Mouse (Mus musculus): ENCODE measurements around the gene Dnm3.

The Dnm3 gene

DNA sequence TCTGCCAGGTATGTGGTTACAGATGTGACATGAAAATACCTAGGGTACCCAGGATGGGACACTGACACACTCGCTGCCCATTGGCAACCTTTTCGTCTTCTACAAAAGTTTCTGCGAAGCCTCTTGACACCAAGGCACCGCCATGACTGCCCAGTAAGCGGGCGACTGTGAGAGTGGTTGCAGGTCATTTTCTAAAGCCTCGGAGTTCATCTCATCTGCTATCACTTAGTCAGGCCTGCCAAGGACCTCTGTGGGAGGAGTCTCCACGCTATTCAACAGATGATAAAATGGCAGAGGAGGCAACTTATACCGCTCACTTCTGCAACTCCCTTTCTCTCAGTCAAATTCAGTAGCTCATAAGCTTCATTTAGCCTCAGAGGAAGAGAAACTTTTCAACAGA, 268.8 kb downstream of the Dnm3 start:
- DNase-seq (ENCODE audit: low spot score in 2 of 2), result no peak

DNA sequence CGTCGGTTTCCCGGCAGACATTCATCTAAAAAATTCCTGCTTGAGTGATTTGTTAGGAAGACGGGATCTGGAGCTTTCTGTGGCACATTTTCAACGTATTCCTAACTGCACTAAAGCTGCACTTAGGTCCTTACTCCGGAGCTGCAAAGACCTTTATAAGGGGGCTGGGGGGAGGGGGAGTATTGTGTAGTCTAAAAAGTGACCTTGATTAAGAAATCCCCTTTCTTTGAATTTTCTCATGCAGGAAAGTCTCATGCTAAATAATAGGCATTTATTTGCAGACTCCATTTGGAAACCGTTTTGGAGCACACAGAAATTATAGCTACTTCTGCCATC, 270.2 kb downstream of the Dnm3 start:
- DNase-seq (ENCODE audit: low spot score in 2 of 2), result no peak

DNA sequence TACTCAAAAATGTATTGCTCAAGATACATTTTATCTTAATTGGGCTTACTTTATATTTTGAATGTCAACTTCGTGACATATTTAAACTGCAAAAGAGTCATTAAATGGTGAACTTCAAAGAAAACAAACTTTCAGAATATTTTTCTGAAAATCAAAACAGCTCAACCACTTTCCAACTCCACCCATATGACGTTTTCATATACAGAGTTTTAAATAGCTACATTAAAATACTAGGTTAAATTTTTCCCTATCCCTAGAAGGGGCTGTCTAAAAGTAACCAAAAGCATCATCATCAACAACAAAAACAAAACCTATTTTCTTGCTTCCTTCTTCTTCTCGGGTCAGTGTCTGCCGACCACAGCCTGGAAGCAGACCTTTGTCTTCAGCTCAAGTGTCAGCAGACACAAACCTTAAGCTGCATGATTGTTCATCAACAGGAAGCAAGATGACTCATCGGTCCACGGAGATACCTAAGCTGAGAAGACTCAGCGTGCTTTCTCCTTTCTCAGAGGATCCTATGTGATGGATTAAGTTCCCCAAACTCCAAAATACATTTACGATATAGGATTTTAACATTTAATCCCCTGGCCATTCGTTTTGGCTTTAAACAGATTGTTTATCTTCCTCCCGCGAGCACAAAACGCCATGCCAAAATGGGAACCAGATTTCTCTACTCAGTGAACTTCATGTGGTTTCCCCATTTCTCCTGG, 270.7 kb downstream of the Dnm3 start:
- no peak for DNase-seq (ENCODE audit: low spot score in 2 of 2)

DNA sequence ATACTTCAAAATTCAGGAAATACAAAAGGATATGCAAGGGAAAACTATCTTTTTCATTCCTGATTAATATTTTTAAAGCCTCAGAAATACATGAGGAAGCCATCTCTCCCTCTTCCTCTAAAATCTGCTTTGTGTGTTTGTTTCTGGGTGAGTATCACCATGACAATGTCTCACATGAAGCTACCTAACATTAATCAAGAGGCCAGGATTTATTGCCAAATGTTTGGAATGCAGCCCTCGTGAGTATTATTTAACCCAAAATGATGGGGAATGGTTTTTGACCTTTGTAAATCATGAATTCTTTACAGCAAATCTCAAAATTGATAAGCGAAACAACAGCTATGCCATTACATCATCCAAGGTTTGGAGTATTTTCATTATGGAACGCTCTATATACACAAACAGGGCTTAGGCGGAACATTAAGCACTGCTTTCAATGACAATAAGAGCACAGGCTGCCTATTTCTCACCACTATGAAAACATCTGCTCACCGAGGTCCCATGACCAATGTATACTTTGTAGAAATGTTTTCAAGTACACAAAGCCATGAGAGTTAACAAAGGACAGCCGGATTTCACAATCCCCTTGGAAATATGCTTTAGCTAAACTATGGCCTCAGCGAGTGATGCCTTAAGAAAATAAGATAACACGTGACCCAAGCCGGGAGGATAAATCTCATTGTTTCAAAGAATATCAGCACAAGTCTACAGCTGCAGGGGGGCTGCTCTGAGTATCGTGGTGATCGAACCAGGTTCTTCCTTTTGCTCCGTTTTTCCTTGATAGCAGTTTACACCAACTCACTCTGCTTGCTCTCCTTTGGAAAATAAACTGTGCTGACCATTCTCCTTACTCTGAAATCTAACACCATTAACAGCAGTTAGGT, 275.1 kb downstream of the Dnm3 start:
- DNase-seq (ENCODE audit: low spot score in 2 of 2), result no peak

DNA sequence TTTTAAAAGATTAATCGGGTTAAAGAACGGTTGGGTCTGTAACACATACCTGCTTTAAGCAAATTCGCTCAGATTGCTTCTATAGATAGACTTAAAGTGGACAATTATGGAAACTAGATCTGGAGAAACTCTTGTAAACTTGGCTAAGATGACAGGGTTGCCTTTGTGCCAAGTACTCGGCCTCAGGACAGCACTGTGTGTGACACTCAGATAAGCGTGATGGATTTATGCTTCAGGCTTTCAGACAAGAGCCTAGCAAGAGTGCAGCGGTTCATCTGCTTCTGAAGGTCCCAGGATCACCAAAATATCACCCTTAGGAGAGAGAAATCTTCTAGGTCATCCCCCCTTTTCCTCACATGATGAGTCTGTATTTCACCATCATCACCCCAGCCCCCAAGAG, 277.4 kb downstream of the Dnm3 start:
- no peak for DNase-seq (ENCODE audit: low spot score in 2 of 2)

DNA sequence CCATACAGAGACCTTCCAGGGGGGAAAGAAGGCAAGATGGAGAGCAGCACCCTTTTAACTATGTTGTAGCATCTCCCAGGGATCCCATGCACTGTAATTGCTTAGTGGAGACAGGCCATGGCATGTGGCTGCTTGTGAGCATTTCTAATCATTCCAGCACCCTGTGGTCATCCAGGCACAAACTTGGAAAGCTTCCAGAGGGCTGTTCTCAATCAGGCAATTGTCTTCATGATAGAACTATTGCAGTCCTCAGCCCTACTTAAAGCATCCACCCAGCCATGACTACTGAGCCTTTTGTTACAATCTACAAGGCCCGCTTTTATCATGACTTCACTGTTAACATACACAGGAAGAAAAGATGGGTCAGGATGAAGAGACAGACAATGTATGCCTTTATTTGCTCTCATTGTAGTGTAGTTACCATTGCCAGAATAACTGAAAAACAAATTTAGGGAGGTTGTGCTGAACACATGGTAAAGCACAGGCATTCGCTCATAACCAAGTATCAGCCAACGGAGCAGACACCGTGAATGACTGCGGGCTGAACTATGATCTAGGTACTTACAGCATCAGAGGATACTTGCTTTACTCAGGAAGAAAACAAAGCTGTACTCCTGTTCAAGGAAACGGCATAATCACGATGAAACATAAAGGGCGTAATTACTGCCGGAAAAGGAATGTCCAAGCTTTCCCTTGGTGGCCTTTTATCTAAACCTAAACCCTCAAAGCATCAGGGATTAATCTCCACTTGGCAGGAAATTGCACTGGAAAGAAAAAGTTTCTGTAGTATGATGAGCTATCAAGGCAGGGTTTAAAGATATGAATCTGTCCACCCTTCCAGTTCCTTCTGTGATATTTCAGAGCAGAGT, 280.8 kb downstream of the Dnm3 start:
- no peak for DNase-seq (ENCODE audit: low spot score in 2 of 2)

DNA sequence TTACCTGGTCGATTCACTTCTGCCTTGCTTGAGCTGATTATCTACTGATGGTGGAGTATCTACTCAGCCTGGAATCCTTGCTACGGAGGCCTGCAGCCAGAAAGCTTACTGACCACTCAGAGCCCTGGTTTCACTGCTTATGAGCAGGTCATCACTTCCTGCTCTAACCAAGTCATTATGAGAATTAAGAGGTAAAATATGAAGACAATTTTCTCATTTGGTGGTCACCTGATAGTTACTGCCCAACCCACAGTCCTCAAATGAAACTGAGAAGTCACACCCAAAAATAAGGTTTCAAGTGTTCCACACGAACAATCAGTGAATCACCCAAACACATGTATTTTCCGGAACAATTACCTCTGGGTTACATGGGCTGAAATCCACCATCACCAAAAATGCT, 289.1 kb downstream of the Dnm3 start:
- no peak for DNase-seq (ENCODE audit: low spot score in 2 of 2)

DNA sequence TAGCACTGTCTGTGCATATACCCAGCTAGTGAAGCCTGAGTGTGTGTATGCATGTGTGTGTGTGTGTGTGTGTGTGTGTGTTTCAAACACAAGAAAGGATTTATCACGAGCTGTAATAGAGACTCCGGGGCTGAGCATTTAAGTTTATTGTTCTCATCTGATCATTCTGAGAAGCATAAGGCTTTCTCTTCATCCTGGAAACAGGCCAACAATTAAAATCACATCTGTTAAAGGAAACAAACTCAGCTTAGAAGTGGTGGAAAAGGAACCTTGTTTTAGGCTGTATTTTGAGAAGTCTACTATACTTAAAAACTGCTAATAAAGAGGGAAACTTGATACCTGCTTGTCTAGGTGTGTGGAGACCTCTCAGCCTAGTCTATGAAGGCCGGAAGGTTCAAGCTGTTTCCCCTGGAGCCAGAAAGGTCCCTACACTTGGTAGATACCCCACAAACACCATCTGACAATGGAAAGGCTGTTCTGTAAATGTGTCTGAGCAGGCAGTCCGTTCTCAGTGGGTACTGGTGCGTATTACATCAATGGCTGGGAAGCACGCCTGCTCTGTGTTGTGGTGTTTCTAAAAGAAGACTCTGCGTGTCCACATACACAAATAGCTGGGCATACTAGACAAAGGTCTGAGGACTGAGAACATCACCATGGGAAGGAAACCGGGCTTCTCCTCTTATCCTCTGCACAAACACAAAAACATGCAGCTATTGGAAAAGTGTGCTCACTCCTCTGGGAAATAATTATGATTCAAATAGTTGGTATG, 290.3 kb downstream of the Dnm3 start:
- DNase-seq (ENCODE audit: low spot score in 2 of 2), result no peak

DNA sequence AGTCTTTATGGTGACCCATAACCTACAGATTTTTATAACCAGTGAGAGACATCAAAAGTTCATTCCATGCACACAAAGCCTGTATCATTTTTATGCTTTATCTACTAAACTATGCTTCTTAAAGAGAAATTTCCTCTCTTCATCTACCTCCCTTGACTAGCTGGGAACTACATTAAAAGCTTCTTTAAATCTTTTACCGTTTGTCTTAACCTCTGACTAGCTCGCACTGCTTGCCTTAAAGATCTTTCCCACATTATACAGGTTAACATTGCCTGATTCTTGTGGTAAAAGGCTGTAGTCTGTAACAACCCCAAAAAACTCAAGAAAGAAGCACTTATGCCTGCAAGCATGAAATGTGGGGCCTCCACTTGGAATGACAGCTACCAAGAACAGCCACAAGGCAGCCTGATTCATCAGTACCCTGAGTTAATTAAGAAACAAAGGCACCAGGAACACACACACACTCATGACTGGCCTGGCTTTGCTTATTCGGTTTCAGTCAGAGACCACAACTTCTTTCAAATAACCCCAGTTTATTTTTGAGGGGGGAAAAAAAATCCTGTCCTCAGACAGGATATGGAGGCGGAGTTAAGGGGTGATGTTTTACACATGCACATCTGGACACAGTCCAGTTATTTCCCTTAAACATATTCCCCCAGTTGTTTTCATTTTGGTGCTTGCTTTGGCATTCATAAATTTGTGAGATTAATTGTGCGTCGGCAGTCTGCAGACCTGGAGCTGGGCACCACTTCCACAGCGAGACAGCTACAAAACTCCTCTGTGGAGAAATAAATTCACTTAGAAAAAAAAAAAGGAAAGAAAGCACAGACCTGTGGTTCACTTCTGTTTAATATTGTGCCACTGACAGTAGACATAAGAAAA, 291.1 kb downstream of the Dnm3 start:
- no peak for DNase-seq (ENCODE audit: low spot score in 2 of 2)

DNA sequence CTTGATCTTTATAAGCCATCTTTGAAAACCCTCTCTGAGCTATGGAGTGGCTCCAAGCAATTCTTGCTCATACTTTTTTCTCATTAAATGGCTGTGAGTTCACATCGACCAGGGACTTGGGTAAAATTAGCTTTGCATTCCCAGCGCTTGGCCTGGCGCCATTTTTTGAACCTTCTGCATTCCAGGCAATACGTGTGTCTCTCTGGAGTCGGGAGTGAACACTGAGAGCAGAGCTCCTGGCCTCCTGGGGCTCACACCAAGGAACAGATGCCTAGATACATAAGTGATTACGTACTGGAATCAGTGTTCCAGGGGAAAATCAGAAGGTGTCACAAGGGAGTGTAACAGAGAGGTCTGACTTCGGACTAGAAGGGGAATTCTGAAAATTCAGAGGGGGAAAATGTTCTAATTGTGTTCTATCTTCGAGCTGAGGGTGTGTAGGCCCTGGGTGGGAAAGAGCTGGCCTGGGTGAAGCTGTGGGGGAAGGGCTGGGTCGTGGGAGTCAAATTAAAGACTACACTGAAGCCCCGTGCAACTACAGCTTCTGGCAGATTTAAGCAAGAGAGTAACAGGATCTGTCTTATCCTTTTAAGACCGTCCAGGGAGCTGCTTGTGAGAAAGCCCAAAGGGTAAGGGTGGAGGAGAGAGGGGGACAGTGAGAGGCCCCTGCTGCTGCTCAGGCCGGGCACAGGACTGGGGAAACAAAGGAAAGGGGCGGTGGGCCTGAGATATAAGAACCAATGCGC, 293.7 kb downstream of the Dnm3 start:
- DNase-seq (ENCODE audit: low spot score in 2 of 2), result no peak

DNA sequence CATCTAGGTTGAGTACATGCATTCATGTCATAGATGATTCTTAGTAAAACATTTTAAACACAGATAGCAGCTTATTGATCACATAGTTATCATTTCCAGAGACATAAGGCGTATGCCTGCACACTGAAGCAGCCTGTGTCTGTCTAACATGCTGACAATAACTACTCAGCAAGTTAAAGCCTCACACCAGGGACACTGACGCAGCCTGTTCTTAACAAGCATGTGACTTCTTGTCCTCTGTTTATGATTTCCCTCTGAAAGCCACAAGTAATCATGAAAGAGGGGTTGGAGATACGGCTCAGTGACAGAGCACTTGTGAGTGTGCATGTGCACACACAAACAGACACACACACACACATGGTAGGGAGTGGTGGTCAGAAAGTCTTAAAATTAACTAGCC, 294.4 kb downstream of the Dnm3 start:
- DNase-seq (ENCODE audit: low spot score in 2 of 2), result no peak

DNA sequence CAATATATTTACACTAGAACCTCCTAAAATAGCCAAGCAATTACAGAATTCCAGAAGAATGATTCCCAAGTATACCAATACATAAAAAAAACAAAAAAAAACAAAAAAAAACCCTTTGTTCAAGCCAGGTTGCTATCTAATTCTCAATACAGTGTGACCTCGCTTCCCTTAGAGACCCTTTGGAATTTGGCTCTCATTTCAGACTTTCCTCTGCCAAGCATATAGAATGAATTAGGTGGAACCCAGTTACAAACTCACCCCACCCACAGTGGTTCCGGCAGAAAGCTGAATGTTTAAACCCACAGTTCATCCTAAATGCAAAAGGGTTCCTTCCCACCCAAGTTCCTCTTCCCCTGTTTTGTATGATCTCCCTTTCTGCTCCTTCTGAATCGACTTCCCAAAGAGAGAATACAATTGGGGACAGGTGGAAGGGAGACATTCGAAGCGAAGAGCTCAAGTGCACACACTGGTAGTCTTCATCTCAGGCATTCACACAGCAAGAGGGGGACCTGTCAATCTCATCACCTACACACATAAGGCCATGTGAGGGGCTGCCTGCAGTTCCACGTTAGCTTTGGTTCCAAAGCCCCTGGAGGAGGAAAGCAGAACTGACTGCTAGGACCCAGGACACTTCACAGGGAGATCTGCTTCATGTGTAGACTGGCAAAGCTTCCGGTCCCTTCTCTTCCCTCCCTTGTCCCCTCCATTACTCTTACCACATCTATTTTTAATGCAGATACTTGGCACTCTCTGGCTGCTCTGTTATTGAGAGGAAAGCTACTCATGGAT, 296.5 kb downstream of the Dnm3 start:
- no peak for DNase-seq (ENCODE audit: low spot score in 2 of 2)

DNA sequence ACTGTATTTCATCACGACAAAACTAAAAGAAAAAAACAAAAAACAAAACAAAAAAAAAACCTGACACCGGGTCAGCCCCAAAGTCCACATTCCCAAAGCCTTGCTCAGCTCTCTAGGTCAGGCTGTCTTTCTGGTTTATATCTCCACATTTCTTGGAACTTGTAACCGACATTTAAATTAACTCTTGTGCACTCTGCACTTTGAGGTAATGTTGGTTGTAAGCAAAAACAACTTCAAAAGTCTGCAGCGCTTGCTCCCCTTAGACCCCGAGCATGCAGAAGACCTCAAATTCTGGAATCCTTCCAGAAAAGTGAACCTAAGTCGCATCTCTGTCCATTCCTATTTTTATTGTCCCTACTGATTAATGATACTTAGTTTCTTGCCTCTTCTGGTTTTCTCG, 297.4 kb downstream of the Dnm3 start:
- DNase-seq (ENCODE audit: low spot score in 2 of 2), result no peak

DNA sequence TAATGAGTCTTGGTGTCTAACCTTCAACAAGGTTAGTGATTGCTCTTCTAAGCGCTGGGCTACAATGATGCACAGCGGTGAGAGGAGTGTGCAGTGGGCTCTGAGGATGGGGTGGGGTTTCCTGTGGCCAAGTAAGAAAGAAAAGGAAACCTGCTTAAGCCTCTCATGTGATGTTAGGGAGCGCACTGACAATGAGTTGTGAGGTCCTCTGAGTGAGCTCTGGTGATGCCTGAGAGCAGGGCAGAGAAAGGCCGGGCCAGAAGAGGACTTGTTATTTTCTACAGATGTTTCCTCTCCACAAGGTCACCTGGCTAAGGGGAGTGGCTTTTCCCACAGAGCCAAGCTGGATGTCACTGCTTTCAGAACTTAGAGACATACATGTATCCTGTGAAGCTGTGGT, 298.4 kb downstream of the Dnm3 start:
- no peak for DNase-seq (ENCODE audit: low spot score in 2 of 2)

DNA sequence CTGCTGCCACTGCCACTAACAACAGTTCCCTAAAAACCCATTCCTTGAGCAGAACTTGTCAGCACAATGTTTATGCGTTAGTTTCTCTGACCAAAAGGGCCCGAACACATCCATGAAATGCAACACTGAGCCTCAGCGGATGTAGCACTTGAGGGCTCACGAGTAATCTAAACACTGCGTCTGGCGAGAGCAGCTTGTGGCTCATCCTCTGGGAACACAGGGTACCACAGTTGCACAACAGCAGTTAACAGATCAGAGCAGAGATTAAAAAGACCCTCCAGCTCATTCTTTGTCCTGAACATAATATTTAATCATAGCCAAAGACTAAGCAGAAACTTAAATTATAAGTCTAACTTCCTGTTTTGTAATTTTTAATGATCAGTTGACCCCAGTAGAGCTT, 305.0 kb downstream of the Dnm3 start:
- no peak for DNase-seq (ENCODE audit: low spot score in 2 of 2)

DNA sequence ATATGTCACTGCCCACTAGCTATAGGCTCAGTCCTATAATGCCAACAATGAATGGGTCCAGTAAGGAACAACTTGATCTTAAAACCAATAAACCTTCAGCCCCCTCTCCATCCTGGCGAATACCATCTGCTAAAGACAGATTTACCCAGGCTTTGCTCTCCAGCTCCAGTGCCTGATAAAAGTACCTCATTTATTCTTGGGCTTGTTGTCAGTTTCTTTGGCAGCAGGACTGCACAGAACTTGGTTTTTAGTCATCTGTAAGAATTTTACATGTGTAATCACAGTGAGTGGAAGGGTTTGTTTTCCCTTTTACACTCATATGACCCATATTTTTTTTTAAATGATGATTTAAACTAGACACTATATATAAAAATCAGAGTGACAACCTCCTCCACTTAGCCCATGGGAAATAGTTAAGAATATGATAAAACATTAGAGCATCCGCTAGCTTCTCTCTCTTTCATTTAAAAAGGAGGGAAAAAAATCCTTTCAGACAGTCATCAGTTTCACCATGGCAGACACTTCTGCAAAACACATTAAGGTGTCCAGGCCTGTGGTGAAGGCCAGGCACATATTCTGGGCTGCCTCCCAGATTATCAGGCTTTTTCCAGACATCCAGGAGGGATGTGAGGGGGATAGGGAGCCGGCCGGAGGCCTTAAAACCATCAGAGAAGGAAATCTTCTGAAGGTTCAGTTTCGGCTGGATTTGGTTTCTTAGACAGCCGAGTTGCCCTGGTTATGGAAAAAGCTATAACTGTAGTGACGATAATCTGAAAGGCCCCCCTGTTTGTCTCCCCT, 313.9 kb downstream of the Dnm3 start:
- no peak for DNase-seq (ENCODE audit: low spot score in 2 of 2)

DNA sequence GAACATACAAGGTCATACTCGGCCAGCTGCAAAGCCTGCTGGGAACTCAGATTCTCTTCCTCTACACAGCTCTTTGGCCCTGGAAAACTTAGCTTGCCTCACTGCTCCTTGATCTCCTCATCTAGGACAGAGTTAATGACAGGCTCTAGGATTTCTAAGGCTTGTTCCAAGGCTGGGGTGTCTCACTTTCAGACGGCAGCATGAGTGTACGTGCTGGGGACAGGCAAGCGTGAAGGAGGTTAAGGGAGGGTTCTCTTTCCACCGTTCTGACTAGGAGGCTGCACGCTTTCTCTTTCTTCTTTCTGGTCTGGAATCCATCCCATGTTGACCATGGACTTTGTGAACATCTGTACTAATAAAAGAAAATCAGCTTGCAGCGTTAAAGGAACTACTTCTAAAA, 315.2 kb downstream of the Dnm3 start:
- DNase-seq (ENCODE audit: low spot score in 2 of 2), result no peak

DNA sequence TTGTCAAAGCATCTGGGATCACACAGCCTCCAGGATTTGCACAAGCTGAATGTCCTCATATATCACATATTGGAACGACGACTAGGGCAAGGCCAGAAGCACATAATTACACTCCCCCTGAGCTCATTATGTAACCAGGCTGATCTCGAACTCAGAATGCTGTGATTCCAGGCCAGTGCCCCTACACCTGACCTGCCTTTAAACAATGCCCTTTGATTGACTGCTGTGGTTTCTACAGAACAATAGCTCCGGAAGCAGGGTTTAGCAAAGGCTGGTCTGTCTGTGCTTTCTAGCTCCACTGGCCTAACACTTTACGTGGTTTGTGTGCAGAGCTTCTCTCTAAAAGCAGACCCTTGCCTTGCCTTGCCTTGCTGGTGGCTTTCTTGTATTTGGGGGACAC, 315.6 kb downstream of the Dnm3 start:
- no peak for DNase-seq (ENCODE audit: low spot score in 2 of 2)

Measured in spleen, postnatal 10 days (tissue).